Mouse (Mus musculus) embryonic fibroblast, embryonic 13.5 days (primary cell): ENCODE results near the gene Atg13.

Source experiments
- CTCF ChIP-seq: IDR thresholded peaks from 2 replicates; pipeline ENCODE4 v1.5.1; 2011; ENCODE audit warnings: mild to moderate bottlenecking, control low read depth, low read length, moderate library complexity, borderline replicate concordance; ENCODE audit not compliant: insufficient read depth
- POLR2A ChIP-seq: IDR thresholded peaks from 2 replicates; pipeline ENCODE4 v1.6.1; 2011; ENCODE audit warnings: low read depth, mild to moderate bottlenecking, control low read depth, low read length, moderate library complexity

- TF ChIP-seq POLR2A, result no peak
- TF ChIP-seq CTCF, result no peak
Observed at GRCm38 (mm10) chr2:91689452-91689851, 20.9 kb downstream of the Atg13 start.
